Comparison of ENCODE assay signal across 9 mouse cellular contexts in genomic region chr3:61467158-61467557, GRCm38 (mm10).
DNase-seq lines count a peak whose midpoint lies in the region; ATAC-seq lines count a peak whose summit lies in the region.
"Had no signal": no experiment of that assay in that cellular context is flagged by ENCODE, and none has a peak within 500 bp of the region (broad histone marks: within the 10 kb centered on the region; RNA-seq: fewer than 3 reads in every experiment).

No protein-coding gene starts in this region.

- no peak overlapping the region for H3K27ac ChIP-seq in kidney, embryonic 14.5 days (ENCODE audit: low read depth, low read length)
- no peak overlapping the region for H3K27ac ChIP-seq in forebrain, embryonic 12.5 days
- H3K27ac ChIP-seq: macrophage had no signal

- WGBS in kidney, embryonic 14.5 days, result 41% methylated on average over 3 of the region's 3 CpGs
- 32% methylated on average over 3 of the region's 3 CpGs for WGBS in forebrain, embryonic 12.5 days

- no peak overlapping the region for H3K4me3 ChIP-seq in kidney, embryonic 14.5 days (ENCODE audit: low read length)
- no peak overlapping the region for H3K4me3 ChIP-seq in forebrain, embryonic 12.5 days (replicated peaks)

- no peaks in the 10 kb centered on the region for H3K36me3 ChIP-seq in kidney, embryonic 14.5 days (ENCODE audit: control insufficient read depth, insufficient read depth, low read length)
- H3K36me3 ChIP-seq in forebrain, embryonic 12.5 days (replicated peaks), result no peaks in the 10 kb centered on the region

- DNase-seq in kidney, postnatal 25 days, result no peak
- peak; percentile 12 to 30 for DNase-seq in B cell, adult 2 months
- peak; percentile 56 for DNase-seq in NIH3T3 (ENCODE audit: low read depth)
- DNase-seq in thymus, postnatal 4 days, result peak; percentile 49
- no peak for DNase-seq in frontal cortex, adult 2 months (ENCODE audit: extremely low spot score in 1 of 2, low spot score in 1 of 2)

- H3K9me3 ChIP-seq in kidney, embryonic 14.5 days (ENCODE audit: control insufficient read depth, low read length), result no peaks in the 10 kb centered on the region
- no peaks in the 10 kb centered on the region for H3K9me3 ChIP-seq in forebrain, embryonic 12.5 days

- no peak overlapping the region for H3K4me2 ChIP-seq in kidney, embryonic 14.5 days (replicated peaks; ENCODE audit: low read depth, low read length)
- no peak overlapping the region for H3K4me2 ChIP-seq in forebrain, embryonic 12.5 days

- H3K9ac ChIP-seq in kidney, embryonic 14.5 days (ENCODE audit: low read depth, low read length), result no peak overlapping the region
- no peak overlapping the region for H3K9ac ChIP-seq in forebrain, embryonic 12.5 days

- peak; percentile 71; the same call in 1 of the 2 replicates for ATAC-seq in kidney, embryonic 14.5 days (ENCODE audit: low FRiP score, low TSS enrichment)
- peak; percentile 72; the same call in 1 of the 2 replicates for ATAC-seq in forebrain, embryonic 12.5 days (ENCODE audit: low FRiP score)
- ATAC-seq in megakaryocyte progenitor cell, adult 5-6 weeks (replicated peaks; ENCODE audit: poor library complexity), result peak; percentile 100

- no peaks in the 10 kb centered on the region for H3K27me3 ChIP-seq in kidney, embryonic 14.5 days (ENCODE audit: control insufficient read depth, insufficient read depth, low read length)
- H3K27me3 ChIP-seq in forebrain, embryonic 12.5 days, result no peaks in the 10 kb centered on the region

- H3K4me1 ChIP-seq in kidney, embryonic 14.5 days (ENCODE audit: control insufficient read depth, insufficient read depth, low read length), result no peaks in the 10 kb centered on the region
- no peaks in the 10 kb centered on the region for H3K4me1 ChIP-seq in forebrain, embryonic 12.5 days

Comparison
In these comparisons a context has a peak if more than half of its experiments do, and no peak if none do; other contexts are left out.
1. DNase-seq: peak in B cell, adult 2 months (2 of 2), NIH3T3 (single experiment) and thymus, postnatal 4 days (single experiment); none in kidney, postnatal 25 days (0 of 2) and frontal cortex, adult 2 months (0 of 2).
2. Peak in every context shown above with its lines, with median percentiles within 50 percentile points of each other: ATAC-seq.